Mouse (Mus musculus): ENCODE data around the gene Gng8. TPM values are rescaled to one million over a fixed set of nuclear protein-coding genes. Genes with fewer than 3 reads are reported as not detected.

Gene Gng8
- polyA plus RNA-seq, 1 experiment from 2014 or later = 15.9 TPM

GRCm38 (mm10) chr7:16942861-16943260, 51.3 kb downstream of the Gng8 start:
- 67% methylated on average over 4 of the region's 4 CpGs for WGBS
- no peak overlapping the region for H3K9ac ChIP-seq (ENCODE audit: low read length)
- H3K4me1 ChIP-seq (ENCODE audit: control insufficient read depth, insufficient read depth, low read length) = peaks cover 36% of the 10 kb centered on the region

DNA sequence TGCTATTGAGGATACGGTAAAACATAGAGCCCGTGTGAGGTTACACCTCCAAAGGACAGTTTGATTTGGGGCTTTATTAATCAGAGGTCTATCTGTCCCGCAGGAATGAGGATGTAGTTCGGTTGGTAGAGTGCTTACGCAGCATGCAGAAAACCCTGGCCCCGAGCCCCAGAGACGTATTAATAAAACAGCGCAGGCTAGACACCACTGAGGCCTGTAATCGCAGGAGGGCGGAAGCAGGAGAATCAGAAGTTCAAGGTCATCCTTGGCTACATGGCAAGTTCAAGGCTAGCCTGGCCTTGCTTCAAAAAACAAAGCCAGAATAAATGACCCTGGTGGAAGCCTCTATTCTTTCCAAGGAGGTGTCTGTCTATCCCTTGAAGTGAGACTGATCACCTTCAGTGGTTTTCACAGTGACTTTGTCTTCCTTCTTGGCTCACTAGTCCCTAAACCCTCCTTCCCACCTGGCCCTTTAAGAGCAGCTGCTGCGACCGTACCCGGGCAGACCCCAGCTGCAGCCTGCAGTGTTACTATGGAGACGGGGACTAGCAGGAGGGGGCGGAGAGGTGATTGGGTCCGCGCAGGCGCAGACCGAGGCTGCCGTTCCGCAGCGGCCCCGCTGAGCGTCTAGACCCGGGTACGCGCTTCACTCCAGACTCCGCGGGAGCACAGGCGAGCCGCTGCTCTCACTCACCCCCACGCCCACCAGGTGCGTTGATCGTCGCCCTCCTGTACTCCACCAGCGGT, 52.6 kb downstream of the Gng8 start, which contains the start of gene Pnmal2:
Gene Pnmal2 (plus strand): TSS at position 622 of the 747 bp plus-strand sequence.
- H3K27ac ChIP-seq (replicated peaks; ENCODE audit: low read depth, low read length) = no peak within 1 kb of the TSS
- peak; percentile 90 for ATAC-seq (ENCODE audit: insufficient number of reproducible peaks, low FRiP score, low TSS enrichment, low read depth)
- 14% methylated on average over 36 of the region's 36 CpGs for WGBS
- H3K4me3 ChIP-seq (ENCODE audit: low read depth, low read length) = peak within 1 kb of the TSS; percentile 61
- H3K36me3 ChIP-seq (ENCODE audit: control insufficient read depth, insufficient read depth, low read length) = no peaks in the 10 kb centered on the region
- H3K9ac ChIP-seq (ENCODE audit: low read length) = peak within 1 kb of the TSS; percentile 79
- H3K4me1 ChIP-seq (ENCODE audit: control insufficient read depth, insufficient read depth, low read length) = peaks cover 39% of the 10 kb centered on the region
- no peaks in the 10 kb centered on the region for H3K9me3 ChIP-seq (ENCODE audit: control insufficient read depth, low read length)
- peaks cover 44% of the 10 kb centered on the region for H3K27me3 ChIP-seq (ENCODE audit: control insufficient read depth, insufficient read depth, low read length)
- peak within 1 kb of the TSS; percentile 87 for H3K4me2 ChIP-seq (ENCODE audit: low read depth, severe bottlenecking)
- DNase-seq (ENCODE audit: low spot score) = peak; percentile 93

More at GRCm38 (mm10) chr7:16942861-16943260, 51.3 kb downstream of the Gng8 start:
- H3K27me3 ChIP-seq (ENCODE audit: control insufficient read depth, insufficient read depth, low read length) = peaks cover 31% of the 10 kb centered on the region
- DNase-seq (ENCODE audit: low spot score) (no peak), ATAC-seq (ENCODE audit: insufficient number of reproducible peaks, low FRiP score, low TSS enrichment, low read depth) (no peak)
- no peaks in the 10 kb centered on the region for H3K9me3 ChIP-seq (ENCODE audit: control insufficient read depth, low read length)
- H3K4me2 ChIP-seq (ENCODE audit: low read depth, severe bottlenecking) = no peak overlapping the region
- H3K27ac ChIP-seq (replicated peaks; ENCODE audit: low read depth, low read length) = no peak overlapping the region
- no peaks in the 10 kb centered on the region for H3K36me3 ChIP-seq (ENCODE audit: control insufficient read depth, insufficient read depth, low read length)
- H3K4me3 ChIP-seq (ENCODE audit: low read depth, low read length) = no peak overlapping the region

DNA sequence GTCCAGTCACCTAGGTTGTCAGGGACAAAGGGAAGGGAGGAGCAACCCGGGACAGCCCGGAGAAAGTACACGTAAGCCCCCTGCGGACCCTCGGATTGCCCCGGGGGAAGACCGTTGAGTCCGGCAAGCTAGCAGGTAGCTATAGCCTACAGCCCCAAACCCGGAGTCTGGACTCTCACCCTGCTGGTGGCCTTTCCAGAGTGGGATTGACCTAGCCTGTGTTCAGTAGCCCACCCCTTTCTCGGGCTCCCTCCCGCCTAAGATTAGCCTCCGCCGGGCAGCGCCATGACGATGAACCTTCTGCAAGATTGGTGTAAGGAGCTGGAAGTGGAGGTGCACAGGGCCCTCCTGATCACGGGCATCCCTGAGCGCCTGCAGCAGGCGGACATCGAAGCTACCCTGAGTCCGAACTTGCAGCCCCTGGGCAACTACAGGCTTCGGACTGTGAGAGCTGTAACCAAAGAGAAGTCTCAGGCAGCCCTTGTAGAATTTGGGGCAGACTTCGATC, 53.3 kb downstream of the Gng8 start:
- ATAC-seq (ENCODE audit: insufficient number of reproducible peaks, low FRiP score, low TSS enrichment, low read depth) (peak; percentile 36; the same call in 1 of the 2 replicates), DNase-seq (ENCODE audit: low spot score) (no peak)
- Histone ChIP-seq H3K9ac (ENCODE audit: low read length) (peak overlapping the region; percentile 79), H3K27me3 (ENCODE audit: control insufficient read depth, insufficient read depth, low read length) (peaks cover 50% of the 10 kb centered on the region), H3K9me3 (ENCODE audit: control insufficient read depth, low read length) (no peaks in the 10 kb centered on the region), H3K27ac (replicated peaks; ENCODE audit: low read depth, low read length) (no peak overlapping the region), H3K4me2 (ENCODE audit: low read depth, severe bottlenecking) (peak overlapping the region; percentile 87), H3K4me3 (ENCODE audit: low read depth, low read length) (peak overlapping the region; percentile 61), H3K4me1 (ENCODE audit: control insufficient read depth, insufficient read depth, low read length) (peaks cover 39% of the 10 kb centered on the region), H3K36me3 (ENCODE audit: control insufficient read depth, insufficient read depth, low read length) (no peaks in the 10 kb centered on the region)
- WGBS = 1% methylated on average over 22 of the region's 22 CpGs

Other genes starting within 250 kb of the Gng8 start
- not detected in 2 replicates for gene Ceacam15, start 216.1 kb upstream of the Gng8 start, polyA plus RNA-seq (2014; fragmentation: Nextera tagmentation; extraction: Ambion mirVana)
- not detected in 2 replicates for gene Ceacam9, start 169.9 kb upstream of the Gng8 start, polyA plus RNA-seq (2014; fragmentation: Nextera tagmentation; extraction: Ambion mirVana)
- gene Ap2s1, start 153.4 kb upstream of the Gng8 start, polyA plus RNA-seq (2014; fragmentation: Nextera tagmentation; extraction: Ambion mirVana) = 261 and 266 TPM in 2 replicates
- 28.5 and 30.9 TPM in 2 replicates for gene Slc1a5, start 110.4 kb upstream of the Gng8 start, polyA plus RNA-seq (2014; fragmentation: Nextera tagmentation; extraction: Ambion mirVana)
- gene Strn4, start 75.9 kb upstream of the Gng8 start, polyA plus RNA-seq (2014; fragmentation: Nextera tagmentation; extraction: Ambion mirVana) = 125 and 128 TPM in 2 replicates
- 25.4 and 29.3 TPM in 2 replicates for gene Fkrp, start 75.1 kb upstream of the Gng8 start, polyA plus RNA-seq (2014; fragmentation: Nextera tagmentation; extraction: Ambion mirVana)
- gene Prkd2, start 48.9 kb upstream of the Gng8 start, polyA plus RNA-seq (2014; fragmentation: Nextera tagmentation; extraction: Ambion mirVana) = 16.6 and 16.8 TPM in 2 replicates
- gene Dact3, start 16.5 kb upstream of the Gng8 start, polyA plus RNA-seq (2014; fragmentation: Nextera tagmentation; extraction: Ambion mirVana) = 14.6 and 15.7 TPM in 2 replicates
- 0.24 and 0.44 TPM in 2 replicates for gene Ptgir, start 14.7 kb downstream of the Gng8 start, polyA plus RNA-seq (2014; fragmentation: Nextera tagmentation; extraction: Ambion mirVana)
- gene Calm3, start 32.3 kb downstream of the Gng8 start, polyA plus RNA-seq (2014; fragmentation: Nextera tagmentation; extraction: Ambion mirVana) = 176 and 201 TPM in 2 replicates
- gene Pnmal2, start 52.9 kb downstream of the Gng8 start, polyA plus RNA-seq (2014; fragmentation: Nextera tagmentation; extraction: Ambion mirVana) = 4.8 TPM in 2 replicates
- gene Pnmal1, start 67.9 kb downstream of the Gng8 start, polyA plus RNA-seq (2014; fragmentation: Nextera tagmentation; extraction: Ambion mirVana) = 2.0 and 2.1 TPM in 2 replicates
- gene Gm42372, start 91.3 kb downstream of the Gng8 start, polyA plus RNA-seq (2014; fragmentation: Nextera tagmentation; extraction: Ambion mirVana) = 0.65 and 0.78 TPM in 2 replicates
- 26.4 and 33.5 TPM in 2 replicates for gene Ccdc8, start 100.9 kb downstream of the Gng8 start, polyA plus RNA-seq (2014; fragmentation: Nextera tagmentation; extraction: Ambion mirVana)
- 134 and 140 TPM in 2 replicates for gene Ppp5c, start 136.1 kb downstream of the Gng8 start, polyA plus RNA-seq (2014; fragmentation: Nextera tagmentation; extraction: Ambion mirVana)
- gene Hif3a, start 170.6 kb downstream of the Gng8 start, polyA plus RNA-seq (2014; fragmentation: Nextera tagmentation; extraction: Ambion mirVana) = 8.9 and 9.6 TPM in 2 replicates
- gene Psg16, start 182.3 kb downstream of the Gng8 start, polyA plus RNA-seq (2014; fragmentation: Nextera tagmentation; extraction: Ambion mirVana) = 0.12 and 0.24 TPM in 2 replicates